Mouse (Mus musculus): ENCODE results near the gene Amotl1.

DNA sequence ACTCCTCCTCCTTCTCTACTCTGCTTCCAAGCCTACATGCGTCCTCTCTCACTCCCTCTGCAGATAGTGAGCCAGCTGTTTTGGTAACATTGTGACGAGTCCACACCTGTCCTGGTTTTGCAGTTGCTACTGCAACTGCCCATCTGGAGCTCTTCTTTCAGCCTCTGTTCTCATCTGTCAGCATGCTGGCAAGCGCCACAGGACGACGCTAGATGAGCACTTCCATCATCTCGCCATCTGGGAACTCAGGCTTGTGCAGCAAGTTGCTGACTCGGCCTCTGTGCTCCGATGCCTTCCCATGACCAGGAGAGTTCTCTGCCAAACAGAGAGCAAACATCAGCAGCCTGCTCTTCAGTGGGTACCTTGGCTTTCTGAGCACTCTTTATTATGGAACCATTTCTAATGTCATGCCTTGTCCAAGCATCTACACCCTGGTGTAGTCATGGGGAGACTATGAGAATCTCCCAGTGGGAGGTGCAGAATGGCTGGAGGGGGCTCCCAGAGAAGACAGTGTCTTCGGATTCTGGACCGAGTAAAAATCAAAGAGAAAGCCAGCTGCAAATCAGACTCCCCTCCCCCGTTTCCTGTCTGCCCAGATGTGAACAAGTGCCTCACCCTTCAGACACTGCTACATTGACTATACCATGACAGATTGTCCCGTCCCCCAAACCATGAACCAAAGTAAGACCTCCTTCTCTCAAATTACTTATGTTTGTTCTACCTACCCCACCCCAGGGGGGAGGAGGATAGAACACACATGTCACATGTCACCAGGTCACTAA is 97.1 kb downstream of the Amotl1 start:
- no peak for TF ChIP-seq CTCF (conservative IDR thresholded peaks at IDR 0.05; ENCODE audit: low read length)
- no peak for TF ChIP-seq NANOG (IDR thresholded peaks at IDR 0.05; ENCODE audit: borderline replicate concordance, low read length)

Measured in E14TG2a.4 (cell line).